Mouse (Mus musculus) G1E (cell line): ENCODE measurements around the gene Cep55. TPM values are rescaled to one million over a fixed set of nuclear protein-coding genes. Genes with fewer than 3 reads are reported as not detected.

Experiments
- ATAC-seq: 2 replicates; pipeline ENCODE4 v1.8.0; 2016; ENCODE audit warnings: mild to moderate bottlenecking; ENCODE audit not compliant: insufficient number of reproducible peaks, poor library complexity, low FRiP score, severe bottlenecking; ENCODE audit errors: extremely low read depth
- DNase-seq: peaks from one replicate; pipeline ENCODE4 v3.0.0; 2012; ENCODE audit warnings: low spot score
- H3K27me3 ChIP-seq: 2 replicates; pipeline ENCODE4 v1.6.1; 2012; ENCODE audit warnings: mild to moderate bottlenecking, low read length, inconsistent platforms; ENCODE audit not compliant: insufficient read depth
- H3K36me3 ChIP-seq: replicated peaks from 2 replicates; pipeline ENCODE3; 2012; ENCODE audit warnings: mild to moderate bottlenecking, inconsistent platforms
- H3K4me1 ChIP-seq: 2 replicates; pipeline ENCODE4 v1.6.1; 2012; ENCODE audit warnings: low read depth, low read length, inconsistent platforms, mixed read lengths; ENCODE audit not compliant: insufficient read depth
- H3K4me3 ChIP-seq: 2 replicates; pipeline ENCODE4 v1.5.1; 2012; ENCODE audit warnings: low read depth, mild to moderate bottlenecking, inconsistent platforms, low read length, moderate library complexity, mixed read lengths
- H3K9me3 ChIP-seq: replicated peaks from 2 replicates; pipeline ENCODE4 v1.6.1; 2012; ENCODE audit warnings: inconsistent platforms
- CTCF ChIP-seq: IDR thresholded peaks from 2 replicates; pipeline ENCODE4 v1.5.1; 2012; ENCODE audit warnings: low read depth, low read length, inconsistent platforms, mixed read lengths
- GATA1 ChIP-seq: IDR thresholded peaks from 2 replicates; pipeline ENCODE4 v1.6.1; 2012; ENCODE audit warnings: borderline replicate concordance, low read length, inconsistent platforms, mixed read lengths
- GATA2 ChIP-seq: IDR thresholded peaks from 2 replicates; pipeline ENCODE4 v1.6.1; 2012; ENCODE audit warnings: low read depth, low read length, inconsistent platforms, borderline replicate concordance
- POLR2AphosphoS5 ChIP-seq: IDR thresholded peaks from 2 replicates; pipeline ENCODE4 v1.6.1; 2012; ENCODE audit warnings: low read depth, low read length, inconsistent platforms; ENCODE audit not compliant: insufficient replicate concordance
- TAL1 ChIP-seq: conservative IDR thresholded peaks from 2 replicates; pipeline ENCODE4 v1.6.1; 2012; ENCODE audit warnings: low read depth, low read length, inconsistent platforms, mixed read lengths
- polyA plus RNA-seq: library from polyadenylated mRNA; stranded (reverse); fragments of >175 nt; gene quantifications from 2 replicates; pipeline ENCODE4 v1.2.3, GENCODE M21; 2012
- total RNA-seq, 2 experiments: library from RNA; stranded (forward) in 1 of 2; stranded (reverse) in 1 of 2; fragments of 200-1000 nt in 1 of 2; fragments of >200 nt in 1 of 2; fragmentation: Nextera tagmentation in 1 of 2; gene quantifications; 2 replicates each; pipeline ENCODE4 v1.2.3; 2014 to 2017

The Cep55 gene
- total and polyA plus RNA-seq, 3 experiments = 3.7 to 60.2 (median 52.4) TPM

DNA sequence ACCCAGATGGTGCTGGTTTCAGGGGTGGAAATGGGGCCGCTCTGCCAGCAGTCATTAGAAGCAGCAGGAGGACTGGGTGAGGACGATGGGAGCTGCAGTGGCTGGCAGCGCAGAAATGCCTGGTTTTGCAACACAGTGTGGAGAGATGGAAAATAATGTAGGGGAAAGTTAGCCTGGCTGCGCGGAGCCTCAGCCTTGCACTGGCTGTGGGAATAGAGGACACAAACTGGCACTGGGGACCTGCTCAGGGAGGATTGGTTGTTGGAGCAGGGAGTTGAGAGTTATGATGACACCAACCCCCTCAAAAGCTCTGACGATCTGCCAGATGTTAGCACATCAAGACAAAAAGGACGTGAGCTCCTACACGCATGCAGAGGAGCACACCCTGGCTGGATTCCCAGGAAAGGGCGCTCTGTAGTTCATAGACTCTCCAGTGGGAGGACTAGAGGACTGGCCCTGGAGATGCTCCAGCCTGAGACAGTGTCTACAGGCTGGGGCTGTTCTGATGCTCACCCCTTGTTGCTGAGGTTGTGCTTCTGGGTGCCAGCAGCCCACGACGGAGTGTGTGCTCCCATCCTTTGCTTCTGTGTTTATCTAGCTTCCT lies 32.2 kb downstream of the Cep55 start:
- Histone ChIP-seq H3K27me3 (peaks cover 18% of the 10 kb centered on the region), H3K9me3 (no peaks in the 10 kb centered on the region), H3K36me3 (no peaks in the 10 kb centered on the region), H3K4me3 (no peak overlapping the region), H3K4me1 (no peaks in the 10 kb centered on the region)
- no peak for TF ChIP-seq CTCF
- no peak for TF ChIP-seq POLR2AphosphoS5
- no peak for TF ChIP-seq GATA1
- no peak for TF ChIP-seq TAL1
- no peak for TF ChIP-seq GATA2
- DNase-seq (no peak), ATAC-seq (no peak)

DNA sequence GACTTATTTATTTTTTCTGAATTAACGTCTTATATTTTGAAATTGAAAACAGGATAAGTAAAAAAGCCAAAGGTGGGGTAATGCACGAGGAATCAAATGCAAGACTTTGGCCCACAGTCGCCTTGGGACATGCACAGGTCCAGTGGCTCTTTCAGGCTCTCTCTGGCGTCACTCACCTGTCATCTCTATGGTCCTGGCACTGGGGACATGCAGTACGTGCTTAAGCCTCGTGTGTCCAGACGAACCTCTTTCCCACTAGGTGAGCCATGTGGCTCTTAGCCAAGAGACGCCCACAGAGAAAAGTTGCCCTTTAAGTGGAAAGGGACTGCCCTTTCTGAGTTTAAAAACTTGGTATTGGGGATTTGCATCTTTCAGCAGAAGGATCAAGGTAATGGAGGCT lies 34.5 kb downstream of the Cep55 start:
- Histone ChIP-seq H3K27me3 (peaks cover 18% of the 10 kb centered on the region), H3K4me3 (no peak overlapping the region), H3K36me3 (no peaks in the 10 kb centered on the region), H3K9me3 (no peaks in the 10 kb centered on the region), H3K4me1 (no peaks in the 10 kb centered on the region)
- no peak for TF ChIP-seq GATA2
- ATAC-seq (no peak), DNase-seq (no peak)

DNA sequence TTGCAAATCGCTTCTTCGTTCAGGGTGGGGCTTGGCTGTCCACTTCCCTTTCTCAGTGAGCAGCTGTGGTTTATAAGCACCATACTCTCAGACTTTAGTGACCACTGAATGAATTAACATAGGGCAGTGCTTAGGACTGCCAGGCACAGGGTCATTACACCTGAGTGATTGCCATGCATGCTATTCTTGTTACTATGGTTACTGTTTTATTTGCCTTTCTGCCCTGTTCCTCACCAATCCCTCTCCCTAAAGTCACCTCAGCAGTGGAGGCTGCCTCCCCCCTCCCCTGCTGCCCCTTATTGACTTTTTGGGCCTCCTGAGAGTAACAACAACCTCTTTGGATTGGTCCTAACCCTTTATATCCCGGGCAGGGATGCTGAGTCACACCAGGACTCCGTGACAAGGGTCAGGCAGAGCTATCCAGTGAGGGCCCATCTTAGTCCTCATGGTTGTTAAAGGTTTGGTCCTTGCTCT lies 36.7 kb downstream of the Cep55 start:
- TF ChIP-seq CTCF (no peak), POLR2AphosphoS5 (no peak), GATA2 (no peak), GATA1 (no peak), TAL1 (no peak)
- Histone ChIP-seq H3K36me3 (no peaks in the 10 kb centered on the region), H3K9me3 (no peaks in the 10 kb centered on the region), H3K27me3 (peaks cover 12% of the 10 kb centered on the region), H3K4me1 (no peaks in the 10 kb centered on the region), H3K4me3 (no peak overlapping the region)
- no peak for DNase-seq
- no peak for ATAC-seq

DNA sequence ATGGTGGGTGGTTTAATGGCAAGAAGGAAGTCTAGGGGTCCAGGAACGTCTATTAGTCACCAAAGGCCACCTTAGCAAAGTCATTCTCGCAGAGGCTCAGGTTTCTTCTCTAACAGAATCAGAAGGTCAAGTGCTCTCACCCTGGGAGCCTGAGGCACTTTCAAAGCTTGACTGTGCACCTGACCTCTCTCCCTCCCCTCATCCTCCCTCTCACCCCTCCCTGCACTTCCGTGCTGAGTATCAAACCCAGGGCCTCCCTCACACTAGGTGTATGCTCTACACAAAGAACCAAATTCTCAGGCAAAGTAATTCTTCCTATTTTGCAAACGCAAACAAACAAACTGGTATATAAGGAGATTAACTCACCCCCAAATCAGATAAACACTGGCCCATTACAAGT lies 41.4 kb downstream of the Cep55 start:
- Histone ChIP-seq H3K4me3 (no peak overlapping the region), H3K27me3 (peaks cover 8% of the 10 kb centered on the region), H3K9me3 (no peaks in the 10 kb centered on the region), H3K4me1 (no peaks in the 10 kb centered on the region), H3K36me3 (no peaks in the 10 kb centered on the region)
- TF ChIP-seq CTCF (no peak), GATA1 (no peak), TAL1 (no peak), GATA2 (no peak), POLR2AphosphoS5 (no peak)
- no peak for DNase-seq
- ATAC-seq = no peak

DNA sequence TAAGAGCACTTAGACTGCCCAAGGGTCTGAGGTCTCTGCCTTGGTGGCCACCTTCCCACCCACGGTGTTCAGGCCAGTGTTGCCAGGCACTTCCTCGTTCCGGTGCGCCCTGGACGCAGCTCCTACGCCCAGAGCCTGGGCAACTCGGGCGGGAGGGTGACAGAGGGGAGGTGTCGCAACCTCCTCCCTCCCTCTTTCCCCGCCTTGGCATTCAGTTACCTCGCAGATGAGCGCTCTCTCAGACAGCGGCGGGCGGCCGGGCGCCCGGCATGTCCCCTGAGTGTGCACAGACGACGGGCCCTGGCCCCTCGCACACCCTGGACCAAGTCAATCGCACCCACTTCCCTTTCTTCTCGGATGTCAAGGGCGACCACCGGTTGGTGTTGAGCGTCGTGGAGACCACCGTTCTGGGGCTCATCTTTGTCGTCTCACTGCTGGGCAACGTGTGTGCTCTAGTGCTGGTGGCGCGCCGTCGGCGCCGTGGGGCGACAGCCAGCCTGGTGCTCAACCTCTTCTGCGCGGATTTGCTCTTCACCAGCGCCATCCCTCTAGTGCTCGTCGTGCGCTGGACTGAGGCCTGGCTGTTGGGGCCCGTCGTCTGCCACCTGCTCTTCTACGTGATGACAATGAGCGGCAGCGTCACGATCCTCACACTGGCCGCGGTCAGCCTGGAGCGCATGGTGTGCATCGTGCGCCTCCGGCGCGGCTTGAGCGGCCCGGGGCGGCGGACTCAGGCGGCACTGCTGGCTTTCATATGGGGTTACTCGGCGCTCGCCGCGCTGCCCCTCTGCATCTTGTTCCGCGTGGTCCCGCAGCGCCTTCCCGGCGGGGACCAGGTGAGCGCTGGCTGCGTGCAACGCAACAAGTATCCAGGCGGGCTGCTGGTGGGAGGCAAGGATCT lies 42.3 kb downstream of the Cep55 start, which contains the start of gene Ffar4:
Ffar4 (plus strand) TSS at position 214 of the 901 bp plus-strand sequence.
- no peaks in the 10 kb centered on the region for H3K9me3 ChIP-seq
- H3K4me3 ChIP-seq = no peak within 1 kb of the TSS
- H3K36me3 ChIP-seq = no peaks in the 10 kb centered on the region
- ATAC-seq = no peak
- H3K4me1 ChIP-seq = no peaks in the 10 kb centered on the region
- H3K27me3 ChIP-seq = peaks cover 8% of the 10 kb centered on the region
- DNase-seq = no peak
- TF ChIP-seq GATA1 = no peak
- TF ChIP-seq CTCF = no peak
- no peak for TF ChIP-seq POLR2AphosphoS5
- TF ChIP-seq TAL1 = no peak
- TF ChIP-seq GATA2 = no peak

DNA sequence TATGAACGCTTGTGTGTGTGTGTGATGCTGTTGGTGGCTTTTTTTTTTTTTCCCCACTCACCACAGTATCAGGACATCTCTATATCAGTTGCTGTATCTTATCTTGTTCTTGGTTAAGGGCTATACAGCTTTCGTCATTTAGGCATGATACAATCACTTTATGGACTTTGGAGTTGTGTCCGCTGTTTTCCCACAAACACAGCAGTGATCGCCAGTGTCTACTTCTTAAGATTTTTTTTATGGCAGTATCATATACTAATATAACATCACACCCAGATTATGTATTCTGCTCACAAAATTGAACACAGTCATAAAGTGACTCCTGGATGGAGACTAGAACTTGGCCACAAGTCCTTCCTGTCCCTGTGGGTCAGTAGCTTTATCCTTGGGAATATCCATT lies 53.1 kb downstream of the Cep55 start:
- Histone ChIP-seq H3K36me3 (no peaks in the 10 kb centered on the region), H3K4me3 (no peak overlapping the region), H3K27me3 (peaks cover 6% of the 10 kb centered on the region), H3K4me1 (no peaks in the 10 kb centered on the region), H3K9me3 (no peaks in the 10 kb centered on the region)
- DNase-seq (no peak), ATAC-seq (no peak)
- TF ChIP-seq CTCF (no peak), GATA2 (no peak), TAL1 (no peak), GATA1 (no peak), POLR2AphosphoS5 (no peak)
